In genomic region chr10:57531076-57531475, GRCm38 (mm10) we compare ENCODE assay signal across 8 mouse cellular contexts. TPM values are rescaled to one million over a fixed set of nuclear protein-coding genes. Genes with fewer than 3 reads are reported as not detected.
DNase-seq lines count a peak whose midpoint lies in the region; ATAC-seq lines count a peak whose summit lies in the region.

No protein-coding gene starts in this region.

- no peak overlapping the region for H3K27ac ChIP-seq in kidney, embryonic 15.5 days
- H3K27ac ChIP-seq in limb, embryonic 11.5 days (replicated peaks; ENCODE audit: low read depth, low read length), result no peak overlapping the region
- no peak overlapping the region for H3K27ac ChIP-seq in neural tube, embryonic 15.5 days (replicated peaks)

- no peaks in the 10 kb centered on the region for H3K9me3 ChIP-seq in kidney, embryonic 15.5 days (replicated peaks)
- H3K9me3 ChIP-seq in erythroblast, embryonic 14.5 days (ENCODE audit: control insufficient read depth, low read length), result no peaks in the 10 kb centered on the region
- no peaks in the 10 kb centered on the region for H3K9me3 ChIP-seq in limb, embryonic 11.5 days (ENCODE audit: control insufficient read depth, low read length)
- no peaks in the 10 kb centered on the region for H3K9me3 ChIP-seq in neural tube, embryonic 15.5 days (replicated peaks)

- no peak for DNase-seq in kidney, postnatal 14 days
- DNase-seq in MN1 (ENCODE audit: low spot score), result peak; percentile 32
- DNase-seq in limb, embryonic 11.5 days (ENCODE audit: low spot score), result no peak
- no peak for DNase-seq in adrenal gland, postnatal 4 days (ENCODE audit: low spot score in 2 of 2)
- DNase-seq in lung, postnatal 14 days, result no peak

- peaks cover 19% of the 10 kb centered on the region for H3K36me3 ChIP-seq in kidney, embryonic 15.5 days
- peaks cover 37% of the 10 kb centered on the region for H3K36me3 ChIP-seq in erythroblast, embryonic 14.5 days (ENCODE audit: control insufficient read depth)
- H3K36me3 ChIP-seq in limb, embryonic 11.5 days (ENCODE audit: control insufficient read depth, insufficient read depth, low read length), result peaks cover 3% of the 10 kb centered on the region; the same call in 1 of the 2 replicates
- H3K36me3 ChIP-seq in neural tube, embryonic 15.5 days, result peaks cover 7% of the 10 kb centered on the region; the same call in 1 of the 2 replicates

- H3K27me3 ChIP-seq in kidney, embryonic 15.5 days, result no peaks in the 10 kb centered on the region
- H3K27me3 ChIP-seq in erythroblast, embryonic 14.5 days (ENCODE audit: control insufficient read depth), result peaks cover 2% of the 10 kb centered on the region
- no peaks in the 10 kb centered on the region for H3K27me3 ChIP-seq in limb, embryonic 11.5 days (ENCODE audit: control insufficient read depth, insufficient read depth, low read length)
- no peaks in the 10 kb centered on the region for H3K27me3 ChIP-seq in neural tube, embryonic 15.5 days (replicated peaks)

- peak overlapping the region; percentile 87 for H3K4me3 ChIP-seq in kidney, embryonic 15.5 days (replicated peaks)
- H3K4me3 ChIP-seq in erythroblast, embryonic 14.5 days (replicated peaks), result peak overlapping the region; percentile 97
- H3K4me3 ChIP-seq in limb, embryonic 11.5 days (ENCODE audit: low read depth, low read length), result peak overlapping the region; percentile 94
- H3K4me3 ChIP-seq in neural tube, embryonic 15.5 days (replicated peaks), result peak overlapping the region; percentile 95

- no peak for ATAC-seq in kidney, embryonic 15.5 days (replicated peaks; ENCODE audit: low FRiP score)
- ATAC-seq in limb, embryonic 11.5 days (ENCODE audit: insufficient number of reproducible peaks, low FRiP score, low TSS enrichment, low read depth), result no peak
- no peak for ATAC-seq in neural tube, embryonic 15.5 days (ENCODE audit: low FRiP score)

- WGBS in kidney, embryonic 15.5 days, result 63% methylated on average over 2 of the region's 2 CpGs
- WGBS in limb, embryonic 11.5 days, result 69% methylated on average over 2 of the region's 2 CpGs
- WGBS in neural tube, embryonic 15.5 days, result 65% methylated on average over 2 of the region's 2 CpGs

- H3K4me2 ChIP-seq in kidney, embryonic 15.5 days, result peak overlapping the region; percentile 64
- H3K4me2 ChIP-seq in limb, embryonic 11.5 days (ENCODE audit: low read depth, severe bottlenecking), result peak overlapping the region; percentile 52
- H3K4me2 ChIP-seq in neural tube, embryonic 15.5 days, result peak overlapping the region; percentile 69

- no peak overlapping the region for H3K9ac ChIP-seq in kidney, embryonic 15.5 days
- H3K9ac ChIP-seq in limb, embryonic 11.5 days (ENCODE audit: low read length), result no peak overlapping the region
- H3K9ac ChIP-seq in neural tube, embryonic 15.5 days (replicated peaks), result peak overlapping the region; percentile 98

- peaks cover 11% of the 10 kb centered on the region for H3K4me1 ChIP-seq in kidney, embryonic 15.5 days
- H3K4me1 ChIP-seq in erythroblast, embryonic 14.5 days (ENCODE audit: control insufficient read depth), result peaks cover 42% of the 10 kb centered on the region
- H3K4me1 ChIP-seq in limb, embryonic 11.5 days (ENCODE audit: control insufficient read depth, insufficient read depth, low read length), result no peaks in the 10 kb centered on the region
- H3K4me1 ChIP-seq in neural tube, embryonic 15.5 days, result peaks cover 29% of the 10 kb centered on the region

RNA-seq across cellular contexts. Expression of gene Serinc1, which starts 1.3 kb away (rescaled TPM):
- polyA plus RNA-seq in kidney, embryonic 15.5 days (2015; fragmentation: Nextera tagmentation; extraction: Ambion mirVana), result 149 and 151 TPM in 2 replicates
- 1.1 and 1.3 TPM in 2 replicates for polyA plus RNA-seq in erythroblast, embryonic 14.5 days (2012)
- polyA plus RNA-seq in limb, embryonic 11.5 days (2014; fragmentation: Nextera tagmentation; extraction: Ambion mirVana), result 152 and 158 TPM in 2 replicates
- polyA plus RNA-seq in neural tube, embryonic 15.5 days (2015; fragmentation: Nextera tagmentation; extraction: Ambion mirVana), result 406 and 428 TPM in 2 replicates
- 100 to 1,000 TPM; 279 to 300 TPM for total RNA-seq in adrenal gland, postnatal 4 days (2021)

RNA-seq across cellular contexts. Expression of gene Hsf2, which starts 44.9 kb away (rescaled TPM):
- polyA plus RNA-seq in kidney, embryonic 15.5 days (2015; fragmentation: Nextera tagmentation; extraction: Ambion mirVana), result 29.2 and 31.8 TPM in 2 replicates
- 0.01 TPM in 1 of 2 replicates, not detected in the other for polyA plus RNA-seq in erythroblast, embryonic 14.5 days (2012)
- polyA plus RNA-seq in limb, embryonic 11.5 days (2014; fragmentation: Nextera tagmentation; extraction: Ambion mirVana), result 45.3 and 49.7 TPM in 2 replicates
- polyA plus RNA-seq in neural tube, embryonic 15.5 days (2015; fragmentation: Nextera tagmentation; extraction: Ambion mirVana), result 38.0 and 44.0 TPM in 2 replicates
- total RNA-seq in adrenal gland, postnatal 4 days (2021), result 10 to 100 TPM; 22.2 to 22.4 TPM

Comparison
In these comparisons a context has a peak if more than half of its experiments do, and no peak if none do; other contexts are left out.
1. RNA of gene Serinc1, which starts 1.3 kb away (polyA plus RNA-seq): 406 to 428 TPM in neural tube, embryonic 15.5 days, 152 to 158 TPM in limb, embryonic 11.5 days and 149 to 151 TPM in kidney, embryonic 15.5 days; 1.1 to 1.3 TPM in erythroblast, embryonic 14.5 days; every median in the first group is over 10 times any median in the second.
2. RNA of gene Hsf2, which starts 44.9 kb away (polyA plus RNA-seq): 45.3 to 49.7 TPM in limb, embryonic 11.5 days, 38.0 to 44.0 TPM in neural tube, embryonic 15.5 days and 29.2 to 31.8 TPM in kidney, embryonic 15.5 days; 0.01 TPM in erythroblast, embryonic 14.5 days; every median in the first group is over 10 times any median in the second.
3. Peak in every context shown above with its lines, with median percentiles within 50 percentile points of each other: H3K4me2 ChIP-seq and H3K4me3 ChIP-seq.